Mouse (Mus musculus) heart, embryonic 15.5 days (tissue): ENCODE results near the gene Scn4a. TPM values are rescaled to one million over a fixed set of nuclear protein-coding genes. Genes with fewer than 3 reads are reported as not detected.

Source experiments
- ATAC-seq: fragments of 200-750 bp; cut with Nextera tagmentation; replicated peaks from 2 replicates; pipeline ENCODE4 v1.8.0; 2017; ENCODE audit warnings: low read depth, moderate TSS enrichment; ENCODE audit not compliant: insufficient number of reproducible peaks, insufficient read depth, low FRiP score
- H3K27ac ChIP-seq: fragments of 300-500 bp; sonication (generic); 2 replicates; pipeline ENCODE4 v1.5.1; 2015; ENCODE audit warnings: mild to moderate bottlenecking, inconsistent platforms
- H3K27me3 ChIP-seq: fragments of 300-500 bp; sonication (generic); 2 replicates; pipeline ENCODE4 v1.6.1; 2015; ENCODE audit warnings: inconsistent platforms
- H3K36me3 ChIP-seq: fragments of 300-500 bp; sonication (generic); 2 replicates; pipeline ENCODE4 v1.6.1; 2015; ENCODE audit warnings: mild to moderate bottlenecking, inconsistent platforms
- H3K4me1 ChIP-seq: fragments of 300-500 bp; sonication (generic); replicated peaks from 2 replicates; pipeline ENCODE4 v1.6.1; 2015; ENCODE audit warnings: inconsistent platforms
- H3K4me2 ChIP-seq: fragments of 300-500 bp; sonication (generic); 2 replicates; pipeline ENCODE4 v1.6.1; 2015; ENCODE audit warnings: inconsistent platforms, mild to moderate bottlenecking, moderate library complexity
- H3K4me3 ChIP-seq: fragments of 300-500 bp; sonication (generic); 2 replicates; pipeline ENCODE4 v1.5.1; 2015; ENCODE audit warnings: mild to moderate bottlenecking, inconsistent platforms
- H3K9ac ChIP-seq: fragments of 300-500 bp; sonication (generic); 2 replicates; pipeline ENCODE4 v1.6.1; 2015; ENCODE audit warnings: mild to moderate bottlenecking, inconsistent platforms
- H3K9me3 ChIP-seq: fragments of 300-500 bp; sonication (generic); replicated peaks from 2 replicates; pipeline ENCODE4 v1.6.1; 2016; ENCODE audit warnings: inconsistent platforms
- WGBS: fragments of 180-500 bp; shearing (Covaris S2); methylation state at CpG from one replicate; pipeline ENCODE4 v1.1.7; 2015; ENCODE audit warnings: mixed read lengths; 5-methylcytosine and 5-hydroxymethylcytosine counted together
- polyA plus RNA-seq: library from polyadenylated mRNA; unstranded; fragments of >200 nt; fragmentation: Nextera tagmentation; extraction: Ambion mirVana; gene quantifications from 2 replicates; pipeline ENCODE4 v1.2.1, GENCODE M21; 2015

Scn4a gene
- polyA plus RNA-seq, 1 experiment from 2014 or later, result 0.06 TPM

DNA sequence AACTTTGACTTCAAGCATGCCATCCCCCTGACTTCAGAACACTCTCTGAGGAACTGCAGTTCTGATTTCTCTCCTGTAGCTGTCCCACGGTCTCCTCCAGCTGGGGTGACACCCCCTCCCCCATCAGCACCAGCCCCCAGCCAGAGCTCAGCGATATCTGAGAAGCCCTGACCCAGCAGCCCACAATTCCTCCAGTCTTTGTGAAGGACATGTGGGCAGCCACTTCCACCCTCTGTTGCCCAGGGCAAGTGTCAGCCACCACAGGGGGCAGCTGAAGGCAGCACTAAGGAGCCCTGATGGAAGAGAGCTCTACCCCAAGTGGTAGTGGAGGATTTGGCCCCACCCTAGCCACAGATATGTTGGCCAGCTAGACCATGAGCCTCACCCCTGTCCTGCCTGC, 19.0 kb downstream of the Scn4a start:
- H3K4me3 ChIP-seq, result no peak overlapping the region
- peaks cover 24% of the 10 kb centered on the region for H3K4me1 ChIP-seq
- H3K27me3 ChIP-seq, result no peaks in the 10 kb centered on the region
- H3K9ac ChIP-seq, result no peak overlapping the region
- 6% methylated on average over 2 of the region's 2 CpGs for WGBS
- ATAC-seq, result no peak
- no peak overlapping the region for H3K27ac ChIP-seq
- no peaks in the 10 kb centered on the region for H3K36me3 ChIP-seq
- H3K4me2 ChIP-seq, result no peak overlapping the region
- no peaks in the 10 kb centered on the region for H3K9me3 ChIP-seq

DNA sequence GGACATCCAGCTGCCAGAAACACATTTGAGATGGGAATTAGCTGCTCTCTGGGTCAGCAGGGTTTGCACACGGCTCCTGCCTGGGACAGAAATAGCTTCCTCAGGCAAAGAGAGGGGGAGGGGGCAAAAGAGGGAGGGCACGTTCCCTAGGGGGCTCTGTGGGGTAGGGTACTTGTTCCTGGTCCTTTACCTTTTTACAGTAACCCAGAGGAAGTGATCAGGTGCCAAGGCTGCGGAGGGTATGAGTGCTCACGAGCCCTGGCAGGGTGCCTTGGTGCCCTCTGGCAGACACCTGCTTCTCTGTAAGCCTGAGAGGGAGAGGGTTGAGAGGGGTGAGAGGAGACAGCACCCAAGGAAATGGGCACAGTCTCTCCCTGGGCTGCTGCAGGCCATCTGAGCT, 20.6 kb downstream of the Scn4a start:
- WGBS, result 31% methylated on average over 4 of the region's 4 CpGs
- Histone ChIP-seq H3K27me3 (no peaks in the 10 kb centered on the region), H3K27ac (0 out of 2 replicates have a peak overlapping the region, but pooled peaks have one; percentile 6), H3K4me2 (no peak overlapping the region), H3K4me3 (no peak overlapping the region), H3K9me3 (no peaks in the 10 kb centered on the region), H3K36me3 (no peaks in the 10 kb centered on the region), H3K9ac (no peak overlapping the region), H3K4me1 (peaks cover 33% of the 10 kb centered on the region)
- ATAC-seq, result no peak

DNA sequence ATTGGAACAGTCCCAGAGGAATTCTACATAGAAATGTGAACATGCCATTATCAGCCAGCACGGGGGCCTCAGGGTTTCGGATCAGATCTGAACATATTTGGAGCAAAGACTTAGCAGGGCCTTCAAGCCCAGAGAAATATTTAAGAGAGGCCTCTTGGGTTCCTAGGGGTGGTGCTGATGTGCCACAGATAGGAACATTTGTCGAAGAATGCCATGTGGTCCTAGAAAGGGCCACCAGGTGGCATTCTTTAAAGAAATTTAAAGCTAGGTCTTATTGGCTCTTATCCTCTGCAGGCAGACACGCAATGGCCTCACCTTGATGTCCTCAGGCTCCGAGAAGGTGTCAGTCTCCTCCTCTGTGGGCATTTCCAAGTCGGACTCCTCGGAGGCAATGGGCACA, 23.4 kb downstream of the Scn4a start:
- 0 out of 2 replicates have a peak, but pooled peaks have one; percentile 3 for ATAC-seq
- Histone ChIP-seq H3K4me2 (peak overlapping the region; percentile 14; the same call in 1 of the 2 replicates), H3K9ac (no peak overlapping the region), H3K36me3 (no peaks in the 10 kb centered on the region), H3K27ac (peak overlapping the region; percentile 75), H3K27me3 (no peaks in the 10 kb centered on the region), H3K4me1 (peaks cover 33% of the 10 kb centered on the region), H3K4me3 (no peak overlapping the region), H3K9me3 (no peaks in the 10 kb centered on the region)
- 40% methylated on average over 7 of the region's 7 CpGs for WGBS

DNA sequence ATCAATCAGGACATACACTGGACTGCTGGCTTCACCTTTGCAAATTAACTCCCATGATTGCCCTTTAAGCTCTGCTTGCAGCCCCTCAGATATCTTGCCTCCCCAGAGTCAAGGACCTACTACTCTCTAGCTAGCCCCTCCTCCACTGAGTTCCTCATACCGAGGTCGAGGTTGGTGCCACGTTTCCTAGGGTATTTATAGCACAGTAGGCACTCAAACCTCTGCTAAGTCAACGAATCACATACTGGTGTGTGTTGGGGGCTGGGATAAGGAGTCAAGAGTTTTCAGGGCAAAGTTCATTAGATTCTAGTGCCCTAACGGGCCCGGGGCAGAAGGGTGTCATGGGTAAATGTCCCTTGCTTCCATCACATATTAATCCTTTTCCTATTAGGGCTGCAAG, 24.0 kb downstream of the Scn4a start:
- WGBS, result 24% methylated on average over 6 of the region's 6 CpGs
- Histone ChIP-seq H3K36me3 (no peaks in the 10 kb centered on the region), H3K4me1 (peaks cover 32% of the 10 kb centered on the region), H3K4me3 (no peak overlapping the region), H3K27ac (peak overlapping the region; percentile 75), H3K9me3 (no peaks in the 10 kb centered on the region), H3K9ac (no peak overlapping the region), H3K27me3 (no peaks in the 10 kb centered on the region), H3K4me2 (peak overlapping the region; percentile 14; the same call in 1 of the 2 replicates)
- peak; percentile 79 for ATAC-seq

DNA sequence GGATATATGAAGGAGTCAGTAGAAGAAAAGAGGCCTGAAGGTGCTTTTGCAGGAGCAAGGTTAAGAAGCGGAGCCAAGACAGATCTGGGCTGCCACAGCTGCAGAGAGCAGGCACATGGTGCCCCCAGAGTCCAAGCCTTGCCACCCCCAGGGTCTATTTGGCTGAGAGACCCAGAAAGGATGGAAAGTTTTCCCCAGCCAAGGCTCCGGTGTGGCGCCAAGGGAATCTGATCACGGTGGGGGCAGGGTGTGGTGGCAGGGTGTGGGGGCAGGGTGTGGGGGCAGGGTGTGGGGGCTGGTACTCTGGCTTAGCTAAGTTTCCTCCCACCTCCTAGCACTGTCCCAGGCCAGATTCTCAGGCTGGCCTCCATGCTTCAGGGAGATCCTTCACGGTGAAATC, 24.6 kb downstream of the Scn4a start:
- 29% methylated on average over 5 of the region's 5 CpGs for WGBS
- Histone ChIP-seq H3K36me3 (no peaks in the 10 kb centered on the region), H3K4me1 (peaks cover 29% of the 10 kb centered on the region), H3K9me3 (no peaks in the 10 kb centered on the region), H3K4me2 (no peak overlapping the region), H3K27me3 (no peaks in the 10 kb centered on the region), H3K4me3 (no peak overlapping the region), H3K9ac (no peak overlapping the region), H3K27ac (0 out of 2 replicates have a peak overlapping the region, but pooled peaks have one; percentile 75)
- ATAC-seq, result 0 out of 2 replicates have a peak, but pooled peaks have one; percentile 1

DNA sequence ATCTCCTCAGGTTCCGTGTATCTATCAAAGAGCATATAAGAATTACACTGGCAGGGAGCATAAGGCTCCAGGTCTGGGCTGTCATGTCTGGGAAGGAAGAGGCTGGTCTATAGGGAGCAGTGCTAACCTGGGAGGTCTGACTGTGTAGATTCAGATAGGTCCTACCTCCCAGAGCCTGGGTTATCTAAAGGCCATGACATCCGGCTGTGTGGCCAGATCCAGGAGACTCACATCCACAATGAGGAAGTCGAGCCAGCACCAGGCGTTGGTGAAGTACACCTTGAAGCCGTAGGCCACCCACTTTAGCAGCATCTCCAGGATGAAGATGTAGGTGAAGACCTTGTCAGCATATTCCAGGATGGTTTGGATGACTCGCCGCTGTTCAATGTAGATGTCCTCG, 26.6 kb downstream of the Scn4a start:
- no peaks in the 10 kb centered on the region for H3K9me3 ChIP-seq
- WGBS, result 68% methylated on average over 8 of the region's 8 CpGs
- ATAC-seq, result no peak
- H3K9ac ChIP-seq, result no peak overlapping the region
- H3K4me2 ChIP-seq, result no peak overlapping the region
- no peaks in the 10 kb centered on the region for H3K27me3 ChIP-seq
- peaks cover 21% of the 10 kb centered on the region for H3K4me1 ChIP-seq
- no peaks in the 10 kb centered on the region for H3K36me3 ChIP-seq
- no peak overlapping the region for H3K27ac ChIP-seq
- H3K4me3 ChIP-seq, result no peak overlapping the region

DNA sequence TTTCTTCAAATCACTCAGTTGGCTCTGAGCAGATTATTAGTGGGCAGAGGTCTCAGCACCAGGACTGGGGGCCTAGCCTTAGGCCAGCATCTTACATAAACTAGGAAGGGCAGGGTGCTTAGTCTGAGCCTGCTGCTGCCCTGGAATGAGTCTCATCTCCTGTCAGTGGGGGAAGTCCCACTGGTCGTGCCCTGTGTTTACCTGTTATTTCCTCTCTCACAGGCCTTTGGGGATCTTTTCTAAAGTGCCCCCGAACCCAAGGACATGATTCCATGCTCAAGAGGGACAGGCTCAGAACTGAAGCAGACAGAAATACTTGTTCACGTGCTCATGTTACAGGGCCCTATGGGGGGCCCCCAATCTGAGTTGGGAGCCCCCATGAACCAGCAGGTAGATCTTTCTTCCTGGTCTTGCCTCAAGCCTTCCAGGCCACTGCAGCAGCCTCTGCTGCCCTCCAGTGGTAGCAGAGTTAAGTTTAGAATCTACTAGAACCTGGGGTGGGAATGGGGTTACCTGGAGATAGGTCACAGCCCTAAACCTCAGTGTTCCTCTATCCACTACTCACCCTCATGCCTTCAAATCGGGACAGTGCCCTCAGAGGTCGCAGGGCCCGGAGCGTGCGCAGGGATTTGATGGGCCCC, 27.4 kb downstream of the Scn4a start:
- no peak overlapping the region for H3K27ac ChIP-seq
- no peak for ATAC-seq
- peaks cover 21% of the 10 kb centered on the region for H3K4me1 ChIP-seq
- no peaks in the 10 kb centered on the region for H3K27me3 ChIP-seq
- no peaks in the 10 kb centered on the region for H3K9me3 ChIP-seq
- 56% methylated on average over 8 of the region's 8 CpGs for WGBS
- no peak overlapping the region for H3K9ac ChIP-seq
- H3K36me3 ChIP-seq, result no peaks in the 10 kb centered on the region
- no peak overlapping the region for H3K4me2 ChIP-seq
- H3K4me3 ChIP-seq, result no peak overlapping the region

DNA sequence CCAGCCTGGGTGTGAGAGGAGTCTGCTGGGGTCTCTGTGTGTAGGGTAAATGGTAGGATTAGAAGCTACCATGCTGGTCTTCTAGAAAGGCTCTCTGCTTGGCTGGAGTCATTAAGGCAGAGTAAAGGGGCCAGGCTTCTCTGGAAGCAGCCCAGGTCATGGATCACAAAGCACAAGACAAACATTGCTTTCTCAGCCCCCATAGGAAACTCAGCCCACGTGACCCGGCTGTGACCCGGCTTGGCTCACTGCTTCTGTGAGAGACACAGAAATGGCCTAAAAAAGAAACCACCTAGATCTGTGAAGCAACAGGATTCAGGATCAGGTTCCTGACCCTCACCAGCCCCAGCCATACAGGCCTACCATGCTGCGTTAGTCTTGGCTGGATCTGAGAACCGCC, 28.2 kb downstream of the Scn4a start:
- Histone ChIP-seq H3K36me3 (no peaks in the 10 kb centered on the region), H3K9me3 (no peaks in the 10 kb centered on the region), H3K27me3 (no peaks in the 10 kb centered on the region), H3K4me2 (no peak overlapping the region), H3K4me3 (no peak overlapping the region), H3K27ac (no peak overlapping the region), H3K9ac (no peak overlapping the region), H3K4me1 (peaks cover 18% of the 10 kb centered on the region)
- ATAC-seq, result no peak
- WGBS, result 76% methylated on average over 5 of the region's 5 CpGs

DNA sequence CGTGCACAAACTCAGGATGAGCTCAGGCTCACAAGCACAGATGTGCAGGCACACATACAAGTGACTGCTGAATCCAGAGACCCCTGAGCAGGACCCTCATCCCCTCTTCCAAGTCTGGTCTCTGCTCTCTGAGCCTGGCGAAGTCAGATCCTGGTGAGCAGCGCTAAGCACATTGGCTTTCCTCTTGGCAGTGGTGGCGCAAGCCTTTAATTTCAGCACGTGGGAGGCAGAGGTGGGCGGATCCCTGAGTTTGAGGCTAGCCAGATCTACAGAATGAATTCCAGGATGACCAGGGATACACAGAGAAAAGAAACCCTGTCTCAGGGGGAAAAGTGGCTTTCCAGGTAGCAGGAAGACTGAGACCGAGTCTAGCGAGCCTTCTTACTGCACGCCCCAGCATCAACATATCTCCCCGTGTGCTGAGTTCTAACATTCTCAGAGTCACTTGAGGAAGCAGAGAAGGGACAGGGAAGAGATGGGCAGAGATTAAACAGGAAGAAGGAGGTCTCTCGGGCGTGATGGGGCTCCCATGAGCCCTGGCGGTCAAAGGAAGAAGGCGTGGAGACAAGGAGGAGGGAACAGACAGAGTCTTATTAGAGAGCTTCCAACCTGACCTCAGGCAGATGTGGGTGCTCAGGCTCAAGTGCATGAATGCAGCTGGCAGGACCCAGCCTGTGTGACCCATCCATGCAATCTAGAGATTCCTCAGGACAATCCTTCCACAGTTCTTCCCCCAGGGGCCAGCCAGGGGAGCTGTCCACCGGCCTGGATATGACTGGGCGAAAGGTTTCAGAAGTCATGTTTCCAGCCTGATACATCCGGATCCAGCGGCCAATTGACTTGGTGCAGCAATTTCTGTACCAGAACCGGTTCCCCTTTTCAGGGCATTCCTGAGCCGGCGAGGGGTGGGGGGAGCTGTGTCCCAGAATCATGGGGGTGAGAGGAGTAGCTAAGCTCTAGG, 34.4 kb downstream of the Scn4a start:
- Histone ChIP-seq H3K9me3 (no peaks in the 10 kb centered on the region), H3K4me3 (no peak overlapping the region), H3K4me2 (no peak overlapping the region), H3K36me3 (no peaks in the 10 kb centered on the region), H3K27me3 (no peaks in the 10 kb centered on the region), H3K27ac (no peak overlapping the region), H3K4me1 (peaks cover 7% of the 10 kb centered on the region), H3K9ac (no peak overlapping the region)
- 58% methylated on average over 21 of the region's 21 CpGs for WGBS
- ATAC-seq, result no peak

DNA sequence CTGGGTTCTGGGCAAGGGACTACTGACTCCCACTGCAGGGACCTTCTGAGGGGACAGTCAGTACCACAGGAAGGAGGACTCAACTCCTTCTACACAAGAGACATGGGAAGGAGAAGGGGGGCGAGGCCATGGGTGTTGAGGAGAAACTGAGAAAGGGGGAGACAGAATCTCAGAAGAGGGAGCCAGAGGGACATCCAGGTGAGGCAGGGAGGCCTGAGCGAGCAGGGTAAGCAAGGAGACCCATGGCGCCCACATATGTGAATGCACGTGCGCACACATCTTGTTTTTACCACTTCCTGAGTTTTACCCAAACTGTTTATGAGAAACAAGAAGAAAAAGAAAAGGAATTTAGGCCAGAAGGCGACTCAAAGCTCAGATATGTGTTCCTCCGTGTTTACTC, 35.3 kb downstream of the Scn4a start:
- ATAC-seq, result no peak
- Histone ChIP-seq H3K4me3 (no peak overlapping the region), H3K27ac (no peak overlapping the region), H3K9me3 (no peaks in the 10 kb centered on the region), H3K9ac (no peak overlapping the region), H3K36me3 (no peaks in the 10 kb centered on the region), H3K4me1 (peaks cover 7% of the 10 kb centered on the region), H3K4me2 (no peak overlapping the region), H3K27me3 (no peaks in the 10 kb centered on the region)
- WGBS, result 76% methylated on average over 7 of the region's 7 CpGs

DNA sequence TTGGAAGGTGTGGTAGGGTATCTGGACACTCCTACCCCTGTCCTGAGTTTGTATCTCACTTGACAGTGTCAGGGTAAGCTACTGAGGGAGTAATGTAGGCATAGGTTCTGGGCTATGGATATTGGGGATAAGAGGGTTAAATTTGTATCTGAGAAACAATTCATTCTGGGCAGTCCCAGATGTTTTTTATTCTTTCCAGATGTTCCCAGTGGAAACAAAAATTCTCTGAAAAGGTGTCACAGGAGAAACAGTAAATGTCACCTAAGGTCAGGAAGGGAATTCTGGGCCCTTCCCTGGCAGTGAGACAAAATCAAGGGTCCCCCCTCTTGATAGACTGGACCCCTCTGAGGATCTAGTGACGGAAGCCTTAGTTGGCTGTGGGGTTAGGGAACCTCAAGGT, 36.7 kb downstream of the Scn4a start:
- no peak overlapping the region for H3K27ac ChIP-seq
- no peak overlapping the region for H3K4me2 ChIP-seq
- H3K9ac ChIP-seq, result no peak overlapping the region
- no peaks in the 10 kb centered on the region for H3K27me3 ChIP-seq
- H3K4me3 ChIP-seq, result no peak overlapping the region
- 68% methylated on average over 1 of the region's 1 CpGs for WGBS
- no peaks in the 10 kb centered on the region for H3K9me3 ChIP-seq
- ATAC-seq, result no peak
- H3K4me1 ChIP-seq, result peaks cover 7% of the 10 kb centered on the region
- no peaks in the 10 kb centered on the region for H3K36me3 ChIP-seq
